Comparison of ENCODE assay signal across 7 mouse cellular contexts in genomic region chr10:59223301-59223700, GRCm38 (mm10). TPM values are rescaled to one million over a fixed set of nuclear protein-coding genes. Genes with fewer than 3 reads are reported as not detected.
DNase-seq lines count a peak whose midpoint lies in the region; ATAC-seq and TF ChIP-seq lines count a peak whose summit lies in the region.

No protein-coding gene starts in this region.

- no peak for TF ChIP-seq CTCF in forebrain, postnatal 0 days (IDR thresholded peaks at IDR 0.05; ENCODE audit: low read depth)
- TF ChIP-seq CTCF in stomach, postnatal 0 days (IDR thresholded peaks at IDR 0.05; ENCODE audit: low read depth), result no peak

- peak overlapping the region; percentile 80 for H3K9ac ChIP-seq in neural tube, embryonic 11.5 days (ENCODE audit: low read length)
- H3K9ac ChIP-seq in forebrain, postnatal 0 days, result peak overlapping the region; percentile 90
- no peak overlapping the region for H3K9ac ChIP-seq in liver, embryonic 11.5 days (ENCODE audit: low read depth, low read length)
- H3K9ac ChIP-seq in stomach, postnatal 0 days (ENCODE audit: low read length), result peak overlapping the region; percentile 88

- H3K36me3 ChIP-seq in neural tube, embryonic 11.5 days (ENCODE audit: control insufficient read depth, insufficient read depth, low read length), result no peaks in the 10 kb centered on the region
- no peaks in the 10 kb centered on the region for H3K36me3 ChIP-seq in forebrain, postnatal 0 days (ENCODE audit: insufficient read depth)
- H3K36me3 ChIP-seq in liver, embryonic 11.5 days (ENCODE audit: control insufficient read depth, insufficient read depth, low read length), result no peaks in the 10 kb centered on the region
- no peaks in the 10 kb centered on the region for H3K36me3 ChIP-seq in stomach, postnatal 0 days (ENCODE audit: control insufficient read depth, insufficient read depth, low read length)

- no peaks in the 10 kb centered on the region for H3K27me3 ChIP-seq in neural tube, embryonic 11.5 days (ENCODE audit: control insufficient read depth, insufficient read depth, low read length)
- no peaks in the 10 kb centered on the region for H3K27me3 ChIP-seq in forebrain, postnatal 0 days (ENCODE audit: insufficient read depth, low read length)
- peaks cover 33% of the 10 kb centered on the region for H3K27me3 ChIP-seq in liver, embryonic 11.5 days (replicated peaks; ENCODE audit: control insufficient read depth, insufficient read depth, low read length)
- H3K27me3 ChIP-seq in stomach, postnatal 0 days (ENCODE audit: control insufficient read depth, insufficient read depth, low read length), result no peaks in the 10 kb centered on the region

- peak overlapping the region; percentile 75 for H3K4me3 ChIP-seq in neural tube, embryonic 11.5 days (ENCODE audit: low read depth, low read length)
- H3K4me3 ChIP-seq in forebrain, postnatal 0 days (ENCODE audit: low read depth, low read length), result peak overlapping the region; percentile 91
- H3K4me3 ChIP-seq in liver, embryonic 11.5 days (ENCODE audit: low read depth, low read length), result peak overlapping the region; percentile 60
- H3K4me3 ChIP-seq in stomach, postnatal 0 days (ENCODE audit: low read depth, low read length), result peak overlapping the region; percentile 84

- ATAC-seq in neural tube, embryonic 11.5 days (ENCODE audit: insufficient read depth, low FRiP score, low TSS enrichment), result no peak
- ATAC-seq in forebrain, postnatal 0 days, result no peak
- ATAC-seq in liver, embryonic 11.5 days (replicated peaks; ENCODE audit: low FRiP score), result no peak
- ATAC-seq in stomach, postnatal 0 days (ENCODE audit: low FRiP score, low TSS enrichment), result no peak
- no peak for ATAC-seq in monocyte, adult 5-6 weeks (replicated peaks; ENCODE audit: insufficient number of reproducible peaks, low FRiP score, low TSS enrichment, poor library complexity, severe bottlenecking)

- DNase-seq in neural tube, embryonic 11.5 days (ENCODE audit: low spot score), result no peak
- DNase-seq in neural tube, embryonic 10.5 days (ENCODE audit: extremely low spot score, low spot score), result no peak
- DNase-seq in forebrain, postnatal 0 days, result no peak
- no peak for DNase-seq in liver, embryonic 11.5 days (ENCODE audit: low spot score)
- DNase-seq in stomach, postnatal 0 days (ENCODE audit: low spot score), result peak; percentile 17
- DNase-seq in layer of hippocampus, adult 18-20 months (ENCODE audit: low spot score in 2 of 2), result no peak

- TF ChIP-seq EP300 in stomach, postnatal 0 days (optimal IDR thresholded peaks at IDR 0.05), result no peak

- WGBS in neural tube, embryonic 11.5 days, result 36% methylated on average over 14 of the region's 14 CpGs
- WGBS in forebrain, postnatal 0 days, result 44% methylated on average over 14 of the region's 14 CpGs
- WGBS in liver, embryonic 11.5 days, result 42% methylated on average over 14 of the region's 14 CpGs
- 53% methylated on average over 14 of the region's 14 CpGs for WGBS in stomach, postnatal 0 days

- H3K4me2 ChIP-seq in neural tube, embryonic 11.5 days (ENCODE audit: low read depth), result peak overlapping the region; percentile 100
- peak overlapping the region; percentile 92 for H3K4me2 ChIP-seq in forebrain, postnatal 0 days (ENCODE audit: low read depth)
- peak overlapping the region; percentile 98 for H3K4me2 ChIP-seq in liver, embryonic 11.5 days
- H3K4me2 ChIP-seq in stomach, postnatal 0 days (replicated peaks; ENCODE audit: low read depth), result peak overlapping the region; percentile 99

- H3K27ac ChIP-seq in neural tube, embryonic 11.5 days (ENCODE audit: low read depth, low read length), result no peak overlapping the region
- H3K27ac ChIP-seq in forebrain, postnatal 0 days (ENCODE audit: low read depth, low read length), result no peak overlapping the region
- H3K27ac ChIP-seq in liver, embryonic 11.5 days (ENCODE audit: low read depth, low read length), result no peak overlapping the region
- peak overlapping the region; percentile 65 for H3K27ac ChIP-seq in stomach, postnatal 0 days (replicated peaks)

- 0 out of 2 replicates have a peak, but pooled peaks cover 3% of the 10 kb centered on the region for H3K4me1 ChIP-seq in neural tube, embryonic 11.5 days (ENCODE audit: control insufficient read depth, insufficient read depth, low read length)
- peaks cover 20% of the 10 kb centered on the region for H3K4me1 ChIP-seq in forebrain, postnatal 0 days (ENCODE audit: insufficient read depth)
- H3K4me1 ChIP-seq in liver, embryonic 11.5 days (replicated peaks; ENCODE audit: control insufficient read depth, insufficient read depth, low read length), result peaks cover 6% of the 10 kb centered on the region
- H3K4me1 ChIP-seq in stomach, postnatal 0 days (replicated peaks; ENCODE audit: control insufficient read depth, insufficient read depth), result peaks cover 4% of the 10 kb centered on the region; the same call in 1 of the 2 replicates

- H3K9me3 ChIP-seq in neural tube, embryonic 11.5 days (ENCODE audit: control insufficient read depth, low read length), result no peaks in the 10 kb centered on the region
- no peaks in the 10 kb centered on the region for H3K9me3 ChIP-seq in forebrain, postnatal 0 days (ENCODE audit: low read length)
- no peaks in the 10 kb centered on the region for H3K9me3 ChIP-seq in liver, embryonic 11.5 days (ENCODE audit: control insufficient read depth, low read length)
- H3K9me3 ChIP-seq in stomach, postnatal 0 days (ENCODE audit: control insufficient read depth, low read length), result no peaks in the 10 kb centered on the region

RNA-seq across cellular contexts. Expression of gene Sowahc, which starts 1.5 kb away (rescaled TPM):
- 13.0 and 13.6 TPM in 2 replicates for polyA plus RNA-seq in neural tube, embryonic 11.5 days (2014; fragmentation: Nextera tagmentation; extraction: Ambion mirVana)
- 29.6 and 33.3 TPM in 2 replicates for total RNA-seq in forebrain, postnatal 0 days (2014; rRNA removed)
- 9.3 and 13.4 TPM in 2 replicates for polyA plus RNA-seq in forebrain, postnatal 0 days (2015; fragmentation: Nextera tagmentation; extraction: Ambion mirVana)
- polyA plus RNA-seq in liver, embryonic 11.5 days (2014; fragmentation: Nextera tagmentation; extraction: Ambion mirVana), result 3.6 and 4.5 TPM in 2 replicates
- 9.5 and 10.2 TPM in 2 replicates for polyA plus RNA-seq in stomach, postnatal 0 days (2015; fragmentation: Nextera tagmentation; extraction: Ambion mirVana)
- total RNA-seq in layer of hippocampus, adult 18-20 months (2021), result 1 to 10 TPM; 6.2 to 7.8 TPM
- total RNA-seq in monocyte, adult 5-6 weeks (2017), result 111 to 129 TPM (median 120 TPM) in 3 replicates

RNA-seq across cellular contexts. Expression of gene Sept10, which starts 1.7 kb away (rescaled TPM):
- polyA plus RNA-seq in neural tube, embryonic 11.5 days (2014; fragmentation: Nextera tagmentation; extraction: Ambion mirVana), result 32.5 and 34.8 TPM in 2 replicates
- 9.8 and 13.4 TPM in 2 replicates for total RNA-seq in forebrain, postnatal 0 days (2014; rRNA removed)
- 13.1 and 13.6 TPM in 2 replicates for polyA plus RNA-seq in forebrain, postnatal 0 days (2015; fragmentation: Nextera tagmentation; extraction: Ambion mirVana)
- polyA plus RNA-seq in liver, embryonic 11.5 days (2014; fragmentation: Nextera tagmentation; extraction: Ambion mirVana), result 28.4 and 30.9 TPM in 2 replicates
- polyA plus RNA-seq in stomach, postnatal 0 days (2015; fragmentation: Nextera tagmentation; extraction: Ambion mirVana), result 23.6 and 25.2 TPM in 2 replicates
- total RNA-seq in layer of hippocampus, adult 18-20 months (2021), result 1 to 10 TPM; 7.3 to 8.5 TPM
- 14.7 to 33.3 TPM (median 15.0 TPM) in 3 replicates for total RNA-seq in monocyte, adult 5-6 weeks (2017)
